Mouse (Mus musculus) heart, embryonic 11.5 days (tissue): Measurements from ENCODE around the gene C730034F03Rik. TPM values are rescaled to one million over a fixed set of nuclear protein-coding genes. Genes with fewer than 3 reads are reported as not detected.

ENCODE experiments used
- ATAC-seq: fragments of 200-750 bp; cut with Nextera tagmentation; replicated peaks from 2 replicates; pipeline ENCODE4 v1.8.0; 2017; ENCODE audit warnings: moderate library complexity; ENCODE audit not compliant: insufficient number of reproducible peaks, low FRiP score, low TSS enrichment
- H3K27ac ChIP-seq: fragments of 300-500 bp; sonication (generic); 2 replicates; pipeline ENCODE4 v1.5.1; 2014; ENCODE audit warnings: mild to moderate bottlenecking, low read depth, low read length
- H3K27me3 ChIP-seq: fragments of 300-500 bp; sonication (generic); 2 replicates; pipeline ENCODE4 v1.6.1; 2014; ENCODE audit warnings: mild to moderate bottlenecking, low read length, mixed read lengths; ENCODE audit not compliant: control insufficient read depth, insufficient read depth
- H3K36me3 ChIP-seq: fragments of 300-500 bp; sonication (generic); 2 replicates; pipeline ENCODE4 v1.6.1; 2014; ENCODE audit warnings: mild to moderate bottlenecking, low read length, moderate library complexity, mixed read lengths; ENCODE audit not compliant: control insufficient read depth, insufficient read depth
- H3K4me1 ChIP-seq: fragments of 300-500 bp; sonication (generic); 2 replicates; pipeline ENCODE4 v1.6.1; 2014; ENCODE audit warnings: low read length; ENCODE audit not compliant: control insufficient read depth, insufficient read depth
- H3K4me2 ChIP-seq: fragments of 300-500 bp; sonication (generic); 2 replicates; pipeline ENCODE4 v1.6.1; 2014; ENCODE audit warnings: mild to moderate bottlenecking, moderate library complexity
- H3K4me3 ChIP-seq: fragments of 300-500 bp; sonication (generic); 2 replicates; pipeline ENCODE4 v1.5.1; 2014; ENCODE audit warnings: low read depth, low read length
- H3K9ac ChIP-seq: fragments of 300-500 bp; sonication (generic); 2 replicates; pipeline ENCODE4 v1.6.1; 2014; ENCODE audit warnings: mild to moderate bottlenecking, low read depth, low read length, moderate library complexity
- H3K9me3 ChIP-seq: fragments of 300-500 bp; sonication (generic); replicated peaks from 2 replicates; pipeline ENCODE4 v1.6.1; 2016; ENCODE audit warnings: low read length; ENCODE audit not compliant: control insufficient read depth
- WGBS: fragments of 180-500 bp; shearing (Covaris S2); extraction: QIAGEN DNeasy Blood & Tissue Kit; methylation state at CpG from one replicate; pipeline ENCODE4 v1.1.7; 2014; ENCODE audit not compliant: insufficient replicate concordance; 5-methylcytosine and 5-hydroxymethylcytosine counted together
- polyA plus RNA-seq: library from polyadenylated mRNA; unstranded; fragments of >200 nt; fragmentation: Nextera tagmentation; extraction: Ambion mirVana; gene quantifications from 2 replicates; pipeline ENCODE4 v1.2.1, GENCODE M21; 2014

The C730034F03Rik gene
- polyA plus RNA-seq, 1 experiment from 2014 or later, result 2.4 TPM

- H3K36me3 ChIP-seq, result no peaks in the 10 kb centered on the region
- 50% methylated on average over 10 of the region's 10 CpGs for WGBS
Measured at GRCm38 (mm10) chr15:89460298-89460697, 30.9 kb downstream of the C730034F03Rik start.

GRCm38 (mm10) chr15:89461321-89461720 lies 31.9 kb downstream of the C730034F03Rik start:
- 68% methylated on average over 15 of the region's 15 CpGs for WGBS
- peaks cover 30% of the 10 kb centered on the region for H3K27me3 ChIP-seq

More at GRCm38 (mm10) chr15:89460298-89460697, 30.9 kb downstream of the C730034F03Rik start:
- Histone ChIP-seq H3K27me3 (peaks cover 37% of the 10 kb centered on the region), H3K9me3 (no peaks in the 10 kb centered on the region), H3K9ac (no peak overlapping the region), H3K4me2 (no peak overlapping the region), H3K27ac (no peak overlapping the region), H3K4me3 (no peak overlapping the region), H3K4me1 (no peaks in the 10 kb centered on the region)
- no peak for ATAC-seq

GRCm38 (mm10) chr15:89462176-89462575 lies 32.8 kb downstream of the C730034F03Rik start:
- 60% methylated on average over 7 of the region's 7 CpGs for WGBS
- no peak overlapping the region for H3K4me2 ChIP-seq

More at GRCm38 (mm10) chr15:89461321-89461720, 31.9 kb downstream of the C730034F03Rik start:
- H3K4me2 ChIP-seq, result no peak overlapping the region
- no peaks in the 10 kb centered on the region for H3K9me3 ChIP-seq
- ATAC-seq, result no peak
- H3K4me1 ChIP-seq, result no peaks in the 10 kb centered on the region
- H3K27ac ChIP-seq, result no peak overlapping the region
- H3K9ac ChIP-seq, result no peak overlapping the region
- no peak overlapping the region for H3K4me3 ChIP-seq
- H3K36me3 ChIP-seq, result no peaks in the 10 kb centered on the region

GRCm38 (mm10) chr15:89463334-89464235 lies 34.2 kb downstream of the C730034F03Rik start:
- no peak overlapping the region for H3K4me2 ChIP-seq
- WGBS, result 45% methylated on average over 5 of the region's 5 CpGs
- peaks cover 12% of the 10 kb centered on the region for H3K27me3 ChIP-seq
- ATAC-seq, result no peak
- H3K36me3 ChIP-seq, result no peaks in the 10 kb centered on the region
- no peaks in the 10 kb centered on the region for H3K4me1 ChIP-seq
- H3K4me3 ChIP-seq, result no peak overlapping the region
- no peaks in the 10 kb centered on the region for H3K9me3 ChIP-seq
- H3K27ac ChIP-seq, result no peak overlapping the region
- H3K9ac ChIP-seq, result no peak overlapping the region

More at GRCm38 (mm10) chr15:89462176-89462575, 32.8 kb downstream of the C730034F03Rik start:
- H3K4me3 ChIP-seq, result no peak overlapping the region
- H3K36me3 ChIP-seq, result no peaks in the 10 kb centered on the region
- H3K4me1 ChIP-seq, result no peaks in the 10 kb centered on the region
- no peak overlapping the region for H3K9ac ChIP-seq
- H3K9me3 ChIP-seq, result no peaks in the 10 kb centered on the region
- H3K27ac ChIP-seq, result no peak overlapping the region
- ATAC-seq, result no peak
- peaks cover 22% of the 10 kb centered on the region for H3K27me3 ChIP-seq

DNA sequence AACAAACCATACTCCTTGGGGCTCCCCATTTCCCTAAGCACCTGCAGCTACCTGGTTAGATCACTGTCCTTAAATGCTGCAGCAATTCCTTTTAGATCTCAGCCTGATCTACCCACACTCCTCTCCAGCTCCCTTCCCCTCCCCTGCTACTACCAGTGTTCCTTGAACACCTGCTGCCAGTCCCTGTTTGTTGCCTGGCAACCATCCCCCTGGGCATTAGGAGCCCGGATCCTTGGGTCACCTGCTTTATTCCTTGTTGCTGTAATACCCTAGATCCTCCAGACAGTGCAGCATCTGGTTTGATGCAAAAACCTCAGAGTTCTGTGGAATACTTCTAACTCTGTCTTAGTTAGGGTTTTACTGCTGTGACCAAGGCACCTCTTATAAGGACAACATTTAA lies 35.7 kb downstream of the C730034F03Rik start:
- Histone ChIP-seq H3K9me3 (no peaks in the 10 kb centered on the region), H3K4me2 (no peak overlapping the region), H3K4me1 (no peaks in the 10 kb centered on the region), H3K4me3 (no peak overlapping the region), H3K36me3 (no peaks in the 10 kb centered on the region), H3K27ac (no peak overlapping the region), H3K9ac (no peak overlapping the region), H3K27me3 (peaks cover 9% of the 10 kb centered on the region)
- ATAC-seq, result no peak
- WGBS, result 10% methylated on average over 1 of the region's 1 CpGs

DNA sequence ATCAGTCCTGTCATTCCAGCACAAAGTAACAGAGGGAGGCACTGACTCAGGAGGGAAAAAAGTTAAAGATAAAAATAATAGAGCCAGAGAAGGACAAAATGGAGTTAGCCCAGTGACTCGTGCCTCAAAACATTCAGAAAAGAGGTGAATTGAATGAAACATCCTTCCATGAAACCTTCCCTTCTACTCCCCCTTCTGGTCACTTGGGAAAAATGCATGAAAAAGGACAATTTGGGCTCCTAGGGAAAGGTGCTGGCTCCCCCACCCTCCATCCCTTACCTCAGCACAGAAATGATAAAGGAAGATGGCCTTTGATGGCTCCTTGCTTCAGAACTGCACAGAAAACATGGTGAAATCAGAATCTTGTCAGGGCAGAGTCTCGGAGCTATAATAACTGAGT lies 39.2 kb downstream of the C730034F03Rik start:
- no peak overlapping the region for H3K4me3 ChIP-seq
- no peak overlapping the region for H3K9ac ChIP-seq
- 23% methylated on average over 2 of the region's 2 CpGs for WGBS
- H3K27me3 ChIP-seq, result no peaks in the 10 kb centered on the region
- H3K4me2 ChIP-seq, result no peak overlapping the region
- no peaks in the 10 kb centered on the region for H3K36me3 ChIP-seq
- no peaks in the 10 kb centered on the region for H3K9me3 ChIP-seq
- H3K27ac ChIP-seq, result no peak overlapping the region
- no peak for ATAC-seq
- no peaks in the 10 kb centered on the region for H3K4me1 ChIP-seq

DNA sequence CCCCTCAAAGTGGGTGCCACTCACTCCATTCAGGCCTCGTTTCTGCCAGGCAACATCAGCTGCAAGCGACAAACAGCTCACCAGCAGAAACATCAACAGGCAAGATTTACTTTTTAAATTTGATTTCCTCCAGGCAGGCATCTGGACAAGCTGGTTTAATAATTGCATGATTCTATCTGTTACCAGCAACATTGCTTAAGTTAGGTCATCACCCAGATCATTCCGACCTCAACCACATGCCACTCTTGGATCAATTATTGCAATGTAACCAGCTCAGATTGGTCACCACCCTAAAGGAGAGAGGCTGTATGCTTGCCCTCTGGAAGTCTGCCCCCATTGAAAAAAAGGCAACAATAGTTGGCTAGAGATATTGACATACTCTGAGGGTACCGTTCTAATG lies 42.1 kb downstream of the C730034F03Rik start:
- H3K27me3 ChIP-seq, result no peaks in the 10 kb centered on the region
- H3K4me3 ChIP-seq, result no peak overlapping the region
- peaks cover 4% of the 10 kb centered on the region; the same call in 1 of the 2 replicates for H3K4me1 ChIP-seq
- H3K4me2 ChIP-seq, result no peak overlapping the region
- H3K9ac ChIP-seq, result no peak overlapping the region
- 73% methylated on average over 4 of the region's 4 CpGs for WGBS
- no peak overlapping the region for H3K27ac ChIP-seq
- H3K9me3 ChIP-seq, result no peaks in the 10 kb centered on the region
- no peaks in the 10 kb centered on the region for H3K36me3 ChIP-seq
- no peak for ATAC-seq

GRCm38 (mm10) chr15:89473370-89473769 lies 44.0 kb downstream of the C730034F03Rik start:
- no peak overlapping the region for H3K4me3 ChIP-seq
- H3K4me2 ChIP-seq, result no peak overlapping the region
- 73% methylated on average over 9 of the region's 9 CpGs for WGBS
- H3K36me3 ChIP-seq, result no peaks in the 10 kb centered on the region
- no peak for ATAC-seq
- no peaks in the 10 kb centered on the region for H3K9me3 ChIP-seq
- H3K4me1 ChIP-seq, result peaks cover 9% of the 10 kb centered on the region
- H3K27me3 ChIP-seq, result no peaks in the 10 kb centered on the region
- no peak overlapping the region for H3K27ac ChIP-seq
- H3K9ac ChIP-seq, result no peak overlapping the region
